ENCODE assay signal across 8 mouse cellular contexts in the genomic region with DNA sequence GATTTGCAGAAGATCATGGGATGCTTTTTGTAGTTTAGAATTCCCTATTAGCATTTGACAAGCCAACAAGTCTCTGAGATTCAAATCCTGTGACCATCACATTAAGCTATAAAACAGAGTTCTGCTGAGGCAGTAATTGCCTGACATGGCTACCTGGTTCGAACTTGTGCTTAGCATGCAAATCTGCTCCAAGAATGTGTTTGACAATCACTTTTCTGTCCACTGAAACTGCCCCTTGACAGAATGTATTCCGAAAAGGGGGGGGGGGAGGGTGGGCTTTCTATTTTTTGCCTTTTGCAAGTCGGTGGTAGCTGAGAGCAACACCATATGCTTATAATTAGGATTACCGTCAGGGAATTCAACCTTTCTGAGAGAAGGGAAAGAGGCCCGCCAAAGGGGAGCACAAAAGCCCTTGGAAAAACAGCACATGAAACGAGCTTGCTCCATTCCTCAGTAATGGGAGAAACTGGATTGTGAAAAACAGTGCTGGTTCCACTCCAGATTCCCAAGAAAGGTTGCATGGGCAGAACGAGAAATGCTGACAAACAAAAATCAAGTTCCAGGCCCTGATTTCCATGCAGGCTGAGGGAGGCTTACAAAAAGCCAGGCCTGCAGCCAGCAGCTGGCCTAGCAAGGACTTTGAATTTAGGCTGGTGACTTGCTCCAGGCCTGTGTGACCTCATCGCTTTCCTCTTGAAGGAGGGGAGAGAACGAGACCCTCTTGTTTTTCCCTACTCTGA.
DNase-seq lines count a peak whose midpoint lies in the region; ATAC-seq lines count a peak whose summit lies in the region.

No protein-coding gene starts in this region.

- H3K4me2 ChIP-seq in embryonic facial prominence, embryonic 15.5 days (replicated peaks), result no peak overlapping the region
- H3K4me2 ChIP-seq in midbrain, embryonic 11.5 days, result no peak overlapping the region
- H3K4me2 ChIP-seq in stomach, embryonic 14.5 days (replicated peaks; ENCODE audit: low read depth, low read length), result no peak overlapping the region

- no peaks in the 10 kb centered on the region for H3K36me3 ChIP-seq in embryonic facial prominence, embryonic 15.5 days
- no peaks in the 10 kb centered on the region for H3K36me3 ChIP-seq in midbrain, embryonic 11.5 days (ENCODE audit: control insufficient read depth, insufficient read depth, low read length)
- H3K36me3 ChIP-seq in stomach, embryonic 14.5 days (ENCODE audit: control insufficient read depth, insufficient read depth, low read length), result no peaks in the 10 kb centered on the region

- ATAC-seq in embryonic facial prominence, embryonic 15.5 days (ENCODE audit: insufficient number of reproducible peaks, low FRiP score, low TSS enrichment, low read depth), result no peak
- ATAC-seq in midbrain, embryonic 11.5 days (ENCODE audit: low FRiP score), result peak; percentile 84
- no peak for ATAC-seq in stomach, embryonic 14.5 days (ENCODE audit: insufficient number of reproducible peaks, insufficient read depth, low FRiP score, low read depth)

- WGBS in embryonic facial prominence, embryonic 15.5 days, result 14% methylated on average over 9 of the region's 9 CpGs
- 21% methylated on average over 9 of the region's 9 CpGs for WGBS in midbrain, embryonic 11.5 days
- 30% methylated on average over 9 of the region's 9 CpGs for WGBS in stomach, embryonic 14.5 days

- peak; percentile 2 for DNase-seq in cerebellum, adult 11-12 months
- no peak for DNase-seq in cerebellum, adult 9-10 months
- peak; percentile 4 to 8 for DNase-seq in heart, postnatal 10 days
- peak; percentile 37 for DNase-seq in layer of hippocampus, adult 9-11 months
- DNase-seq in midbrain, embryonic 11.5 days (ENCODE audit: low spot score, missing footprints), result peak; percentile 94
- no peak for DNase-seq in testis, postnatal 10 days (ENCODE audit: low spot score)

- no peak overlapping the region for H3K9ac ChIP-seq in embryonic facial prominence, embryonic 15.5 days
- H3K9ac ChIP-seq in midbrain, embryonic 11.5 days (ENCODE audit: low read length), result peak overlapping the region; percentile 33
- H3K9ac ChIP-seq in stomach, embryonic 14.5 days (replicated peaks; ENCODE audit: low read depth, low read length), result no peak overlapping the region

- H3K27me3 ChIP-seq in embryonic facial prominence, embryonic 15.5 days, result no peaks in the 10 kb centered on the region
- no peaks in the 10 kb centered on the region for H3K27me3 ChIP-seq in midbrain, embryonic 11.5 days (ENCODE audit: control insufficient read depth, insufficient read depth, low read length)
- H3K27me3 ChIP-seq in stomach, embryonic 14.5 days (ENCODE audit: control insufficient read depth, insufficient read depth, low read length), result no peaks in the 10 kb centered on the region

- H3K27ac ChIP-seq in embryonic facial prominence, embryonic 15.5 days (replicated peaks), result peak overlapping the region; percentile 88
- H3K27ac ChIP-seq in midbrain, embryonic 11.5 days (ENCODE audit: low read depth, low read length), result peak overlapping the region; percentile 73
- peak overlapping the region; percentile 70 for H3K27ac ChIP-seq in stomach, embryonic 14.5 days (ENCODE audit: low read length)

- H3K4me3 ChIP-seq in embryonic facial prominence, embryonic 15.5 days (replicated peaks), result no peak overlapping the region
- H3K4me3 ChIP-seq in midbrain, embryonic 11.5 days (ENCODE audit: low read depth, low read length), result no peak overlapping the region
- H3K4me3 ChIP-seq in stomach, embryonic 14.5 days (ENCODE audit: low read depth, low read length), result no peak overlapping the region

- 0 out of 2 replicates have a peak, but pooled peaks cover 12% of the 10 kb centered on the region for H3K4me1 ChIP-seq in embryonic facial prominence, embryonic 15.5 days
- H3K4me1 ChIP-seq in midbrain, embryonic 11.5 days (ENCODE audit: control insufficient read depth, insufficient read depth, low read length), result 0 out of 2 replicates have a peak, but pooled peaks cover 2% of the 10 kb centered on the region
- H3K4me1 ChIP-seq in stomach, embryonic 14.5 days (ENCODE audit: control insufficient read depth, insufficient read depth, low read length), result peaks cover 4% of the 10 kb centered on the region; the same call in 1 of the 2 replicates

- no peaks in the 10 kb centered on the region for H3K9me3 ChIP-seq in embryonic facial prominence, embryonic 15.5 days (replicated peaks)
- H3K9me3 ChIP-seq in midbrain, embryonic 11.5 days (ENCODE audit: control insufficient read depth, low read length), result no peaks in the 10 kb centered on the region
- no peaks in the 10 kb centered on the region for H3K9me3 ChIP-seq in stomach, embryonic 14.5 days (ENCODE audit: control insufficient read depth, low read depth, low read length)

- intact Hi-C loops in heart, postnatal 10 days (cut with DNase I), result no loop called here

Comparison
In these comparisons a context has a peak if more than half of its experiments do, and no peak if none do; other contexts are left out.
1. DNase-seq: peak in cerebellum, adult 11-12 months (single experiment), heart, postnatal 10 days (2 of 2), layer of hippocampus, adult 9-11 months (single experiment) and midbrain, embryonic 11.5 days (single experiment); none in cerebellum, adult 9-10 months (single experiment) and testis, postnatal 10 days (single experiment).
2. Peak in every context shown above with its lines, with median percentiles within 50 percentile points of each other: H3K27ac ChIP-seq.